Mouse (Mus musculus): ENCODE results near the gene Olfr374.

GRCm38 (mm10) chr8:72143256-72143824 lies 36.5 kb downstream of the Olfr374 start:
- TF ChIP-seq CTCF (IDR thresholded peaks at IDR 0.05; ENCODE audit: insufficient read depth, low read depth, low read length), result no peak
- TF ChIP-seq POLR2A (IDR thresholded peaks at IDR 0.05; ENCODE audit: insufficient read depth, low read depth, low read length), result no peak
